Mouse (Mus musculus) limb, embryonic 15.5 days (tissue): ENCODE results near the gene Lce6a. TPM values are rescaled to one million over a fixed set of nuclear protein-coding genes. Genes with fewer than 3 reads are reported as not detected.

Source experiments
- ATAC-seq: fragments of 200-750 bp; cut with Nextera tagmentation; 2 replicates; pipeline ENCODE4 v1.8.0; 2017; ENCODE audit warnings: low read depth, moderate TSS enrichment; ENCODE audit not compliant: insufficient number of reproducible peaks, low FRiP score, low TSS enrichment
- H3K27ac ChIP-seq: fragments of 300-500 bp; sonication (generic); 2 replicates; pipeline ENCODE4 v1.5.1; 2015; ENCODE audit warnings: moderate library complexity, mild to moderate bottlenecking, inconsistent platforms
- H3K27me3 ChIP-seq: fragments of 300-500 bp; sonication (generic); 2 replicates; pipeline ENCODE4 v1.6.1; 2015; ENCODE audit warnings: inconsistent platforms
- H3K36me3 ChIP-seq: fragments of 300-500 bp; sonication (generic); 2 replicates; pipeline ENCODE4 v1.6.1; 2015; ENCODE audit warnings: inconsistent platforms
- H3K4me1 ChIP-seq: fragments of 300-500 bp; sonication (generic); 2 replicates; pipeline ENCODE4 v1.6.1; 2015; ENCODE audit warnings: inconsistent platforms
- H3K4me2 ChIP-seq: fragments of 300-500 bp; sonication (generic); 2 replicates; pipeline ENCODE4 v1.6.1; 2015; ENCODE audit warnings: mild to moderate bottlenecking, inconsistent platforms
- H3K4me3 ChIP-seq: fragments of 300-500 bp; sonication (generic); 2 replicates; pipeline ENCODE4 v1.5.1; 2015; ENCODE audit warnings: mild to moderate bottlenecking, inconsistent platforms
- H3K9ac ChIP-seq: fragments of 300-500 bp; sonication (generic); 2 replicates; pipeline ENCODE4 v1.6.1; 2015; ENCODE audit warnings: inconsistent platforms
- H3K9me3 ChIP-seq: fragments of 300-500 bp; sonication (generic); 2 replicates; pipeline ENCODE4 v1.6.1; 2016; ENCODE audit warnings: inconsistent platforms
- WGBS: fragments of 180-500 bp; shearing (Covaris S2); methylation state at CpG from one replicate; pipeline ENCODE4 v1.1.7; 2015; 5-methylcytosine and 5-hydroxymethylcytosine counted together
- polyA plus RNA-seq: library from polyadenylated mRNA; unstranded; fragments of >200 nt; fragmentation: Nextera tagmentation; extraction: Ambion mirVana; gene quantifications from 2 replicates; pipeline ENCODE4 v1.2.1, GENCODE M21; 2015

Gene Lce6a
- polyA plus RNA-seq, 1 experiment from 2014 or later: 7.3 TPM

GRCm38 (mm10) chr3:92598429-92598828 is 23.0 kb downstream of the Lce6a start:
- H3K9me3 ChIP-seq: peaks cover 3% of the 10 kb centered on the region; the same call in 1 of the 2 replicates
- H3K27me3 ChIP-seq: no peaks in the 10 kb centered on the region
- H3K27ac ChIP-seq: no peak overlapping the region
- H3K4me3 ChIP-seq: no peak overlapping the region
- H3K36me3 ChIP-seq: no peaks in the 10 kb centered on the region
- H3K9ac ChIP-seq: no peak overlapping the region
- ATAC-seq: no peak
- H3K4me2 ChIP-seq: no peak overlapping the region
- WGBS: 81% methylated on average over 2 of the region's 2 CpGs
- H3K4me1 ChIP-seq: no peaks in the 10 kb centered on the region

DNA sequence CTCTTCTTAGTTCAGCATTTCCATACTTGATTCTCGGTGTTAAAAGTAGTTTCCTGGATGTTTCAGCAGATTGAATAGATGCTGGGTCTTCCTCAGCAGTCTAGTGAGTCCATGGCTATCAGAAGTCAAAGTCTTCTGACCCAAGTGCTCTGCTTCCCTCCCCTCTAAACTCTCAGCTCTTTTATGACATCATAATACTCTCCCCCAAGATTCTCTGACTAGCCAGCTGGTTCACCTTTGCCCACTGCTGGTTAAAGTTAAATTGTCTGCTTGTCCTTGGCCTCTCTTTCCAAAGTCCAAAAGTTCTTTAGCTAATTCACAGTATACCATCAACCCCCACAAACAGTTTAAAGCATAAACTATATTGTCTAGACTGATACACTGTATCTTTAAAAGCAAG is 32.6 kb downstream of the Lce6a start, which contains the start of gene Smcp:
TSS of gene Smcp (minus strand) at position 140 of the 400 bp plus-strand sequence.
- Histone ChIP-seq H3K27me3 (no peaks in the 10 kb centered on the region), H3K27ac (no peak within 1 kb of the TSS), H3K4me3 (no peak within 1 kb of the TSS), H3K36me3 (no peaks in the 10 kb centered on the region), H3K9me3 (no peaks in the 10 kb centered on the region), H3K4me1 (no peaks in the 10 kb centered on the region), H3K9ac (no peak within 1 kb of the TSS), H3K4me2 (no peak within 1 kb of the TSS)
- ATAC-seq: no peak
- WGBS: 65% methylated on average over 1 of the region's 1 CpGs

GRCm38 (mm10) chr3:92587190-92587589 is 34.3 kb downstream of the Lce6a start:
- Histone ChIP-seq H3K4me2 (no peak overlapping the region), H3K4me1 (no peaks in the 10 kb centered on the region), H3K4me3 (no peak overlapping the region), H3K36me3 (no peaks in the 10 kb centered on the region), H3K27me3 (no peaks in the 10 kb centered on the region), H3K9me3 (no peaks in the 10 kb centered on the region), H3K27ac (no peak overlapping the region), H3K9ac (no peak overlapping the region)
- 76% methylated on average over 3 of the region's 3 CpGs for WGBS
- ATAC-seq: no peak

DNA sequence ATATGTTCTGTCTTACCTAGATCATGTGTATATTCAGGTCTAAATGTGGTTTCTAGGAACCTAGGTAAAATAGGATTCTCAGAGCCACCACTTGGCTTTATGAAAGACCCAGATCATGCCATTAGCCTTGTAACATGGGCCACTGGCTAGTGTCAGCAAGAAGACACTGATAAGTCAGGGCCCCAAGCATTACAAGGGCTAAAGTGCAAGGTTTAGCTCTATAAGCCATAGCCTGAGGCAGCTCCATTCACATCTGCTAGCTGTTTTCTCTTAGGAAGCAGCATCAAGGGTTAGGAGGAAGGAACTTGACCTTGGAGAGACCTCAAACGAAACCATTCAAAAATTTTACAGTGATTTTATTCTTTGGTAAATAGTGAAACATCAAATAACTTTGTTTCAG is 36.4 kb downstream of the Lce6a start:
- no peak for ATAC-seq
- Histone ChIP-seq H3K27ac (no peak overlapping the region), H3K27me3 (no peaks in the 10 kb centered on the region), H3K4me1 (no peaks in the 10 kb centered on the region), H3K4me3 (no peak overlapping the region), H3K36me3 (no peaks in the 10 kb centered on the region), H3K9me3 (no peaks in the 10 kb centered on the region), H3K9ac (no peak overlapping the region), H3K4me2 (no peak overlapping the region)
- WGBS: 50% methylated on average over 1 of the region's 1 CpGs

- H3K27ac ChIP-seq: no peak overlapping the region
- H3K4me3 ChIP-seq: no peak overlapping the region
- no peaks in the 10 kb centered on the region for H3K36me3 ChIP-seq
- no peak for ATAC-seq
- H3K4me2 ChIP-seq: no peak overlapping the region
- 66% methylated on average over 3 of the region's 3 CpGs for WGBS
- H3K9me3 ChIP-seq: no peaks in the 10 kb centered on the region
- H3K4me1 ChIP-seq: no peaks in the 10 kb centered on the region
- no peak overlapping the region for H3K9ac ChIP-seq
- no peaks in the 10 kb centered on the region for H3K27me3 ChIP-seq
Observed at GRCm38 (mm10) chr3:92583164-92583826, 38.2 kb downstream of the Lce6a start.

DNA sequence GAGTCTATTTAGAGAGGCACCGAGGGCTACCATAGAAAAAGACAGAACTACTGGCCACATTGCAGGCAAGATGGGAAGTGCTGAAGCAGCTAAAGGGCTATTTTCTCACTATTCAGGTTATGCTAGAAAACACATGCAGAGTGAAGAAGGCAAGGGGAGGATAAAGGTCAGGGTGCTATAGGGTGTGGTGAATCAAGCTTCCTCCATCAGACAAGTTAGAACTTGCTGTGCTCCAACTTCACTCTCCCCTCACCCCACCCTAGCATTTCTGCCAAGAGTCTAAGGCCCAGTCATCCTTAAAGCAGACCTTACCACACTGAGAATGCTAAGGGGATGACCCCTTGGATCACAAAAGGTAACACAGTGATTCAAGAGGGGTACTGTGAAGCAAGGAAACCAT is 42.0 kb downstream of the Lce6a start:
- Histone ChIP-seq H3K4me1 (no peaks in the 10 kb centered on the region), H3K4me2 (no peak overlapping the region), H3K9me3 (no peaks in the 10 kb centered on the region), H3K9ac (no peak overlapping the region), H3K4me3 (no peak overlapping the region), H3K27ac (no peak overlapping the region), H3K36me3 (no peaks in the 10 kb centered on the region), H3K27me3 (no peaks in the 10 kb centered on the region)
- WGBS: 59% methylated on average over 1 of the region's 1 CpGs
- no peak for ATAC-seq

DNA sequence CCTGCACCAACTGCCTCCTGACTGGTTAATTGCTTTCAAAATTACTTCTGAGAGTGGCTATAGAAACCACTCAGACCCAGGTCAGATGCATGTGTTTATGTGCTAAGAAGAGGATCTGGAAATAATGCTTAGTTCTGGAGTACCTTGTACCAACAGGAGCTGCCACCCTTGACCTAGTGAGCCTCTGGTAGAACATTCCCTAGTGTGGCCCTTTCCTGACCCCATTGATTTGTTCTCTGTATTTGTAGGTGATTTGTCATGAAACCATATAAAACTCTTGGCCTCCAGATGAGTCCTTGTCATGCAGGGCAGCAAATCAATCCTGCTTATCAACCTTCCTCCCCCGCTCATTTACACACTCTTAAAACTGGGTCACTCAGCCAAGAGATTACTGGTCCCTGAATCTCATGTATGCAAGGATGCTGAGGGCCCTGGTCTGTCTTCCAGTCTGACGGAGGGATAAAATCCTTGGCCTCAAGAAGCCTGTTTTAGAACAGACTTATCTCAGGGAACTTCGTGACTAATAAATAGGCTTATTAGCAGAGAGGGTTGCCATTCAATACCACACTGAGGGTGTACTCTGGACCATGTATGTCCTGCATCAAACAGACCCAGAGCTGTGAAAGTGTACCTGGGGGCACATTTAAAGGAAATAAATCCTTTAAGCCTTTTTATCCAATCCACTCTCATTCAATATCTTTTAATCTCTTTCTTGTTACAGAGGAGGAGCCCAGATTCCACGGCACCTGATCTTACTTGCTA is 42.6 kb downstream of the Lce6a start:
- Histone ChIP-seq H3K36me3 (no peaks in the 10 kb centered on the region), H3K27me3 (no peaks in the 10 kb centered on the region), H3K4me3 (no peak overlapping the region), H3K27ac (no peak overlapping the region), H3K4me1 (no peaks in the 10 kb centered on the region), H3K9me3 (no peaks in the 10 kb centered on the region), H3K4me2 (no peak overlapping the region), H3K9ac (no peak overlapping the region)
- ATAC-seq: no peak
- 72% methylated on average over 4 of the region's 4 CpGs for WGBS

DNA sequence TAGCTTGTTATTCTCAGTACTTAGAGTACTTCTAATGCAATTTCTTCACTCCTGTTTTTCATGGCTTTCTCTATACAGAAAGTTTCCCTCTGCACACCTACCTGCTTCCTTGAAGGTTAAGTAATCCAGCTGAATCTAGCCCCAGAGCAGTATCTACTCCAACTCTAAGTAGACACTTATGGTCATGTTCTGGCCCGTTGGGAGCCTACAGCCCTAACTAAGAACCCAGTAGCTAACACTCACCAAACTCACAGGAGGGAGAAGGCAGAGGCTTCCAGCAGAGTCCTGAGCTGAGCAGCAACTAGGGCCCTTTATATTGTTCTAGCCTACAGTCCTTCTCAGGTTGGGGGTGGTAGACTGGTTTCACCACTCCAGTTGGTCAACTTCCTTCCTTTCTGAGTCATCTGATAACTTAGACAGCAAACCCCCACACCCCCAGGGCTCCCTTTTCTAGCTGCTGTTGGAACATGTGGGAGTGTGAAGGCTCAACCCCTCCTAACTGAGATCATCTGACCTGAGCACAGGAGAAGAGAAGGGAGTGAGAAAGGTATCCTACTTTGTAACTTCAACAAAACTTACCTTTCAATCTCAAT is 47.9 kb downstream of the Lce6a start, which contains the start of gene Ivl:
TSS of gene Ivl (minus strand) at position 287 of the 593 bp plus-strand sequence.
- Histone ChIP-seq H3K27me3 (no peaks in the 10 kb centered on the region), H3K27ac (no peak within 1 kb of the TSS), H3K4me1 (no peaks in the 10 kb centered on the region), H3K9me3 (no peaks in the 10 kb centered on the region), H3K36me3 (no peaks in the 10 kb centered on the region), H3K4me2 (no peak within 1 kb of the TSS), H3K4me3 (no peak within 1 kb of the TSS), H3K9ac (no peak within 1 kb of the TSS)
- no peak for ATAC-seq
- 77% methylated on average over 1 of the region's 1 CpGs for WGBS

- Histone ChIP-seq H3K36me3 (no peaks in the 10 kb centered on the region), H3K4me1 (no peaks in the 10 kb centered on the region), H3K4me3 (no peak overlapping the region), H3K27ac (no peak overlapping the region), H3K9me3 (no peaks in the 10 kb centered on the region), H3K9ac (no peak overlapping the region), H3K27me3 (no peaks in the 10 kb centered on the region), H3K4me2 (no peak overlapping the region)
- WGBS: 51% methylated on average over 2 of the region's 2 CpGs
- no peak for ATAC-seq
Observed at GRCm38 (mm10) chr3:92572514-92573155, 48.8 kb downstream of the Lce6a start.

Other genes with a start within 250 kb of the Lce6a start
- gene Sprr2h, start 236.0 kb downstream of the Lce6a start, polyA plus RNA-seq: 1.2 and 4.9 TPM in 2 replicates
- gene Sprr2i, start 213.7 kb downstream of the Lce6a start, polyA plus RNA-seq: not detected in 2 replicates
- gene Sprr2j-ps, start 203.6 kb downstream of the Lce6a start, polyA plus RNA-seq: 0.46 TPM in 1 of 2 replicates, not detected in the other
- gene Gm9774, start 192.2 kb downstream of the Lce6a start, polyA plus RNA-seq: 11.5 and 14.4 TPM in 2 replicates
- 1.00 and 1.5 TPM in 2 replicates for gene Sprr2k, start 189.1 kb downstream of the Lce6a start, polyA plus RNA-seq
- 132 and 137 TPM in 2 replicates for gene Sprr1b, start 182.9 kb downstream of the Lce6a start, polyA plus RNA-seq
- 8.4 and 15.5 TPM in 2 replicates for gene Sprr3, start 162.9 kb downstream of the Lce6a start, polyA plus RNA-seq
- 152 and 183 TPM in 2 replicates for gene Sprr1a, start 135.8 kb downstream of the Lce6a start, polyA plus RNA-seq
- not detected in 2 replicates for gene Sprr4, start 121.2 kb downstream of the Lce6a start, polyA plus RNA-seq
- gene 2310046K23Rik, start 87.1 kb downstream of the Lce6a start, polyA plus RNA-seq: 7.9 and 9.3 TPM in 2 replicates
- 19.2 and 25.9 TPM in 2 replicates for gene Ivl, start 47.9 kb downstream of the Lce6a start, polyA plus RNA-seq
- gene Smcp, start 32.7 kb downstream of the Lce6a start, polyA plus RNA-seq: not detected in 2 replicates
- 0.37 TPM in 1 of 2 replicates, not detected in the other for gene 2210017I01Rik, start 14.2 kb downstream of the Lce6a start, polyA plus RNA-seq
- 1.5 and 9.5 TPM in 2 replicates for gene Lce1a1, start 26.6 kb upstream of the Lce6a start, polyA plus RNA-seq
- 0.33 and 1.3 TPM in 2 replicates for gene Lce1b, start 35.3 kb upstream of the Lce6a start, polyA plus RNA-seq
- 3.2 and 14.9 TPM in 2 replicates for gene Lce1a2, start 48.7 kb upstream of the Lce6a start, polyA plus RNA-seq
- gene Lce1c, start 57.6 kb upstream of the Lce6a start, polyA plus RNA-seq: 2.9 and 15.4 TPM in 2 replicates
- 0.77 and 2.2 TPM in 2 replicates for gene Lce1d, start 65.5 kb upstream of the Lce6a start, polyA plus RNA-seq
- gene Lce1e, start 87.4 kb upstream of the Lce6a start, polyA plus RNA-seq: 0.84 and 3.9 TPM in 2 replicates
- gene Lce1f, start 98.7 kb upstream of the Lce6a start, polyA plus RNA-seq: 1.5 and 5.1 TPM in 2 replicates
- gene Gm38119, start 117.4 kb upstream of the Lce6a start, polyA plus RNA-seq: not detected in 2 replicates
- gene Lce1g, start 130.7 kb upstream of the Lce6a start, polyA plus RNA-seq: 0.97 and 2.9 TPM in 2 replicates
- 0.73 and 2.0 TPM in 2 replicates for gene Lce1h, start 143.4 kb upstream of the Lce6a start, polyA plus RNA-seq
- gene Lce1i, start 157.2 kb upstream of the Lce6a start, polyA plus RNA-seq: 2.0 and 6.3 TPM in 2 replicates
- gene Lce1j, start 168.9 kb upstream of the Lce6a start, polyA plus RNA-seq: 0.91 and 1.7 TPM in 2 replicates
- 1.3 TPM in 1 of 2 replicates, not detected in the other for gene Lce1k, start 186.2 kb upstream of the Lce6a start, polyA plus RNA-seq
- gene Kprp, start 205.6 kb upstream of the Lce6a start, polyA plus RNA-seq: 1.2 and 5.7 TPM in 2 replicates
- 1.8 and 5.4 TPM in 2 replicates for gene Lce1l, start 229.6 kb upstream of the Lce6a start, polyA plus RNA-seq
- gene 2310050C09Rik, start 248.6 kb upstream of the Lce6a start, polyA plus RNA-seq: 1.1 and 4.7 TPM in 2 replicates